Mouse (Mus musculus) natural killer cell, adult 2 months (primary cell): ENCODE results near the gene Shc2.
A peak's percentile ranks its signal among the peaks of the same experiment; 100 is the strongest.

Experiments used
- DNase-seq, 2 experiments: peaks; one replicate each; pipeline ENCODE4 v3.0.0; 2022; ENCODE audit warnings: low spot score in 2 of 2

Gene Shc2

GRCm38 (mm10) chr10:79637128-79638110 lies at the start of gene Shc2:
Shc2 (minus strand) TSS chr10:79637918.
- no peak for DNase-seq

GRCm38 (mm10) chr10:79687513-79687912 lies 49.8 kb upstream of the Shc2 start:
- DNase-seq, result no peak

- no peak for DNase-seq
Measured at GRCm38 (mm10) chr10:79686691-79687090, 49.0 kb upstream of the Shc2 start.

GRCm38 (mm10) chr10:79686219-79686618 lies 48.5 kb upstream of the Shc2 start:
- DNase-seq, result no peak

- DNase-seq, result no peak
Measured at GRCm38 (mm10) chr10:79684770-79685600, 47.3 kb upstream of the Shc2 start.

GRCm38 (mm10) chr10:79683726-79684640 lies 46.3 kb upstream of the Shc2 start:
- DNase-seq, result no peak

GRCm38 (mm10) chr10:79682916-79683582 lies 45.3 kb upstream of the Shc2 start:
- peak in 1 of 2 experiments; percentile 51 for DNase-seq

GRCm38 (mm10) chr10:79682551-79682915 lies 44.8 kb upstream of the Shc2 start:
- DNase-seq, result no peak

- DNase-seq, result peak; percentile 98 to 99
Measured at GRCm38 (mm10) chr10:79681591-79682245, 44.0 kb upstream of the Shc2 start, which contains the start of gene Cdc34. Cdc34 (plus strand) TSS chr10:79682195.

- DNase-seq, result no peak
Measured at GRCm38 (mm10) chr10:79680606-79681495, 43.1 kb upstream of the Shc2 start.

GRCm38 (mm10) chr10:79675346-79676035 lies 37.8 kb upstream of the Shc2 start:
- DNase-seq, result no peak

GRCm38 (mm10) chr10:79673054-79673453 lies 35.3 kb upstream of the Shc2 start:
- no peak for DNase-seq

- DNase-seq, result no peak
Measured at GRCm38 (mm10) chr10:79672088-79672455, 34.4 kb upstream of the Shc2 start.

- no peak for DNase-seq
Measured at GRCm38 (mm10) chr10:79671396-79672087, 33.8 kb upstream of the Shc2 start.

GRCm38 (mm10) chr10:79670071-79670888 lies 32.6 kb upstream of the Shc2 start:
- no peak for DNase-seq

GRCm38 (mm10) chr10:79669576-79670057 lies 31.9 kb upstream of the Shc2 start:
- DNase-seq, result peak; percentile 35 to 44
